Mouse (Mus musculus) liver, adult 2 months (tissue): ENCODE data around the gene Zfp14. TPM values are rescaled to one million over a fixed set of nuclear protein-coding genes. Genes with fewer than 3 reads are reported as not detected.

Experiments used
- DNase-seq: peaks from one replicate; pipeline ENCODE4 v3.0.0-alpha.2; 2011; ENCODE audit warnings: low read depth, low spot score; ENCODE audit errors: extremely low read depth
- H3K27ac ChIP-seq: fragments of 200-500 bp; replicated peaks from 2 replicates; pipeline ENCODE4 v1.5.1; 2012; ENCODE audit warnings: low read depth, mild to moderate bottlenecking, control low read depth, inconsistent platforms, low read length; ENCODE audit not compliant: insufficient read depth
- H3K27me3 ChIP-seq: fragments of 200-500 bp; 2 replicates; pipeline ENCODE4 v1.6.1; 2012; ENCODE audit warnings: mild to moderate bottlenecking, moderate library complexity, low read length, inconsistent platforms; ENCODE audit not compliant: control insufficient read depth, insufficient read depth
- H3K36me3 ChIP-seq: fragments of 200-500 bp; 2 replicates; pipeline ENCODE4 v1.6.1; 2012; ENCODE audit warnings: low read length, inconsistent platforms; ENCODE audit not compliant: control insufficient read depth, insufficient read depth
- H3K4me1 ChIP-seq: fragments of 200-500 bp; 2 replicates; pipeline ENCODE4 v1.6.1; 2011; ENCODE audit warnings: low read length; ENCODE audit not compliant: control insufficient read depth, insufficient read depth
- H3K4me3 ChIP-seq: fragments of 200-500 bp; 2 replicates; pipeline ENCODE4 v1.5.1; 2011; ENCODE audit warnings: low read depth, mild to moderate bottlenecking, control low read depth, low read length, moderate library complexity; ENCODE audit not compliant: insufficient read depth
- H3K79me2 ChIP-seq: fragments of 200-500 bp; 2 replicates; pipeline ENCODE4 v1.6.1; 2012; ENCODE audit warnings: inconsistent platforms, mild to moderate bottlenecking, low read length, moderate library complexity; ENCODE audit not compliant: control insufficient read depth, insufficient read depth
- H3K9ac ChIP-seq: fragments of 200-500 bp; 2 replicates; pipeline ENCODE4 v1.6.1; 2012; ENCODE audit warnings: low read depth, mild to moderate bottlenecking, control low read depth, inconsistent platforms, low read length
- CTCF ChIP-seq: fragments of 200-500 bp; IDR thresholded peaks from 2 replicates; pipeline ENCODE4 v1.5.1; 2011; ENCODE audit warnings: low read depth, low read length, control low read depth
- POLR2A ChIP-seq: fragments of 200-500 bp; IDR thresholded peaks from 2 replicates; pipeline ENCODE4 v1.6.1; 2011; ENCODE audit warnings: low read length, control low read depth; ENCODE audit not compliant: insufficient read depth; ENCODE audit errors: extremely low read depth
- WGBS: fragments of 180-500 bp; shearing (Covaris S2); methylation state at CpG from one replicate; pipeline ENCODE4 v1.1.7; 2018; 5-methylcytosine and 5-hydroxymethylcytosine counted together
- polyA plus RNA-seq: library from polyadenylated mRNA; depleted of rRNA; stranded (reverse); fragments of >200 nt; gene quantifications from 2 replicates; pipeline ENCODE4 v1.2.3, GENCODE M21; 2012; rRNA removed
- total RNA-seq: library from RNA; depleted of rRNA; stranded (reverse); fragments of >200 nt; gene quantifications from 2 replicates; pipeline ENCODE4 v1.2.3, GENCODE M21; 2014; rRNA removed

Zfp14 gene
- 1.1 TPM in 2 replicates for total RNA-seq
- 0.49 and 0.65 TPM in 2 replicates for polyA plus RNA-seq

GRCm38 (mm10) chr7:30050882-30051548 is at the start of gene Zfp14:
Gene Zfp14 (minus strand): TSS chr7:30051380.
- TF ChIP-seq POLR2A (no peak), CTCF (no peak)
- Histone ChIP-seq H3K27ac (no peak within 1 kb of the TSS), H3K36me3 (no peaks in the 10 kb centered on the region), H3K4me3 (peak within 1 kb of the TSS; percentile 63), H3K4me1 (no peaks in the 10 kb centered on the region), H3K79me2 (no peaks in the 10 kb centered on the region), H3K27me3 (no peaks in the 10 kb centered on the region), H3K9ac (peak within 1 kb of the TSS; percentile 47)
- DNase-seq: peak; percentile 76
- under 1% methylated on average over 40 of the region's 40 CpGs for WGBS

GRCm38 (mm10) chr7:30099297-30099696 is 48.1 kb upstream of the Zfp14 start:
- no peak overlapping the region for H3K4me3 ChIP-seq
- H3K9ac ChIP-seq: no peak overlapping the region
- peaks cover 4% of the 10 kb centered on the region; the same call in 1 of the 2 replicates for H3K4me1 ChIP-seq
- peaks cover 12% of the 10 kb centered on the region; the same call in 1 of the 2 replicates for H3K79me2 ChIP-seq
- H3K27me3 ChIP-seq: no peaks in the 10 kb centered on the region
- 89% methylated on average over 13 of the region's 13 CpGs for WGBS
- H3K27ac ChIP-seq: no peak overlapping the region
- no peak for TF ChIP-seq POLR2A
- no peak for TF ChIP-seq CTCF
- no peak for DNase-seq
- peaks cover 35% of the 10 kb centered on the region for H3K36me3 ChIP-seq

GRCm38 (mm10) chr7:30095551-30096125 is 44.5 kb upstream of the Zfp14 start:
- no peak overlapping the region for H3K27ac ChIP-seq
- no peaks in the 10 kb centered on the region for H3K27me3 ChIP-seq

GRCm38 (mm10) chr7:30094646-30095429 is 43.7 kb upstream of the Zfp14 start, which contains the start of gene Zfp260:
Gene Zfp260 (plus strand): TSS chr7:30094777.
- under 1% methylated on average over 26 of the region's 26 CpGs for WGBS
- Histone ChIP-seq H3K79me2 (peaks cover 12% of the 10 kb centered on the region; the same call in 1 of the 2 replicates), H3K27me3 (no peaks in the 10 kb centered on the region), H3K4me1 (peaks cover 5% of the 10 kb centered on the region; the same call in 1 of the 2 replicates), H3K9ac (peak within 1 kb of the TSS; percentile 81), H3K27ac (peak within 1 kb of the TSS; percentile 92), H3K4me3 (peak within 1 kb of the TSS; percentile 72), H3K36me3 (peaks cover 4% of the 10 kb centered on the region; the same call in 1 of the 2 replicates)
- no peak for TF ChIP-seq CTCF
- TF ChIP-seq POLR2A: 0 out of 2 replicates have a peak, but pooled peaks have one; percentile 51
- peak; percentile 95 for DNase-seq

More at GRCm38 (mm10) chr7:30095551-30096125, 44.5 kb upstream of the Zfp14 start:
- WGBS: 4% methylated on average over 5 of the region's 5 CpGs
- Histone ChIP-seq H3K4me1 (peaks cover 7% of the 10 kb centered on the region; the same call in 1 of the 2 replicates), H3K36me3 (peaks cover 9% of the 10 kb centered on the region; the same call in 1 of the 2 replicates), H3K4me3 (peak overlapping the region; percentile 72; the same call in 1 of the 2 replicates), H3K9ac (no peak overlapping the region; the same call in 1 of the 2 replicates), H3K79me2 (peaks cover 12% of the 10 kb centered on the region; the same call in 1 of the 2 replicates)
- peak; percentile 19 for DNase-seq
- no peak for TF ChIP-seq POLR2A
- TF ChIP-seq CTCF: no peak

GRCm38 (mm10) chr7:30093918-30094415 is 42.8 kb upstream of the Zfp14 start:
- Histone ChIP-seq H3K36me3 (no peaks in the 10 kb centered on the region), H3K27me3 (no peaks in the 10 kb centered on the region), H3K4me1 (peaks cover 8% of the 10 kb centered on the region; the same call in 1 of the 2 replicates), H3K27ac (peak overlapping the region; percentile 50; the same call in 1 of the 2 replicates), H3K79me2 (peaks cover 12% of the 10 kb centered on the region; the same call in 1 of the 2 replicates), H3K4me3 (peak overlapping the region; percentile 40), H3K9ac (peak overlapping the region; percentile 48)
- WGBS: 77% methylated on average over 6 of the region's 6 CpGs
- TF ChIP-seq CTCF (no peak), POLR2A (no peak)
- no peak for DNase-seq
